Mouse (Mus musculus) E14TG2a.4 (cell line): ENCODE measurements around the gene Tprgl.

Experiments
- CTCF ChIP-seq: conservative IDR thresholded peaks from 2 replicates; pipeline ENCODE4 v1.5.1; 2014; ENCODE audit warnings: low read length
- POU5F1 ChIP-seq: IDR thresholded peaks from 2 replicates; pipeline ENCODE4 v1.6.1; 2014; ENCODE audit warnings: low read length, borderline replicate concordance

DNA sequence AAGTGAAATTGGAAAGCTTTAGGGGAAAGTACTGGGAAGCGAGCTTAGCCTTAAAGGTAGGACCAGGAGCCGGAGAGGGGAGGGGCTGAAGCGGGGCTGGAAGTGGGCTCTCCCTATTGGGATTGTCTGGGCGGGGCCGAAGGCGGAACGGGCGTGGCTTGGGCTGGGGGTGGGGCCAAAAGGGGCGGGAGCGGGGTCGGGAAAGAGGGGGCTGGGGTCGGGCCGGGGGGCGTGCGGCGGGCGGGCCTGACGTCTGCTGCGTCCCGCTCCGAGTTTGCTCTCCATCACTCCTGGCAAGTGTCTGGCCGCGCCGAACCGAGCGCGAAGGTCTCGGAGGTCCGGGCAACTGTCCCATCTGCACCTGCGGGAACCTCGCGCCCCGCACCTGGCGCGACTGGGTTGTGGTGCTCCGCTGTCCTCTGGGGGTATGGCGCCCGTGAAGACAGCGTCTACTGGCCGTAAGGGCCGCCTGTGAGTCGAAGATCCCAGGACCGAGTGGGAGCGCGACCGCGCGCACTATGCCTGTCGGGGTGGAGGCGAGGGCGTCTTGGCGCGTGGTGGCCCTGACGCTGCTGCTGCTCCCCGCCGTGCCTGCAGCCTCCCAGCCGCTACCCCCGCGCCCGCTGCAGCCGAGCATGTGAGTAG is 10.2 kb upstream of the Tprgl start, which contains the start of gene Megf6:
- no peak for TF ChIP-seq CTCF
- TF ChIP-seq POU5F1 = no peak
